Mouse (Mus musculus) embryonic facial prominence, embryonic 15.5 days (tissue): ENCODE results near the gene Pdzrn3. TPM values are rescaled to one million over a fixed set of nuclear protein-coding genes. Genes with fewer than 3 reads are reported as not detected.

Experiments
- ATAC-seq: fragments of 200-750 bp; cut with Nextera tagmentation; 2 replicates; pipeline ENCODE4 v1.8.0; 2017; ENCODE audit warnings: low read depth, moderate TSS enrichment; ENCODE audit not compliant: insufficient number of reproducible peaks, low FRiP score, low TSS enrichment
- H3K27ac ChIP-seq: fragments of 300-500 bp; sonication (generic); replicated peaks from 2 replicates; pipeline ENCODE4 v1.5.1; 2015; ENCODE audit warnings: mild to moderate bottlenecking, inconsistent platforms
- H3K27me3 ChIP-seq: fragments of 300-500 bp; sonication (generic); 2 replicates; pipeline ENCODE4 v1.6.1; 2015; ENCODE audit warnings: inconsistent platforms
- H3K36me3 ChIP-seq: fragments of 300-500 bp; sonication (generic); 2 replicates; pipeline ENCODE4 v1.6.1; 2015; ENCODE audit warnings: mild to moderate bottlenecking, inconsistent platforms
- H3K4me1 ChIP-seq: fragments of 300-500 bp; sonication (generic); 2 replicates; pipeline ENCODE4 v1.6.1; 2015; ENCODE audit warnings: inconsistent platforms
- H3K4me2 ChIP-seq: fragments of 300-500 bp; sonication (generic); replicated peaks from 2 replicates; pipeline ENCODE4 v1.6.1; 2015; ENCODE audit warnings: mild to moderate bottlenecking, inconsistent platforms
- H3K4me3 ChIP-seq: fragments of 300-500 bp; sonication (generic); replicated peaks from 2 replicates; pipeline ENCODE4 v1.5.1; 2015; ENCODE audit warnings: mild to moderate bottlenecking, inconsistent platforms
- H3K9ac ChIP-seq: fragments of 300-500 bp; sonication (generic); 2 replicates; pipeline ENCODE4 v1.6.1; 2015; ENCODE audit warnings: inconsistent platforms
- H3K9me3 ChIP-seq: fragments of 300-500 bp; sonication (generic); replicated peaks from 2 replicates; pipeline ENCODE4 v1.6.1; 2016; ENCODE audit warnings: inconsistent platforms
- WGBS: fragments of 180-500 bp; shearing (Covaris S2); methylation state at CpG from one replicate; pipeline ENCODE4 v1.1.7; 2015; 5-methylcytosine and 5-hydroxymethylcytosine counted together
- polyA plus RNA-seq: library from polyadenylated mRNA; unstranded; fragments of >200 nt; fragmentation: Nextera tagmentation; extraction: Ambion mirVana; gene quantifications from 2 replicates; pipeline ENCODE4 v1.2.1, GENCODE M21; 2015

Gene Pdzrn3
- polyA plus RNA-seq, 1 experiment from 2014 or later = 17.0 TPM

- WGBS = 50% methylated on average over 1 of the region's 1 CpGs
- Histone ChIP-seq H3K9me3 (no peaks in the 10 kb centered on the region), H3K9ac (no peak overlapping the region), H3K4me1 (peaks cover 44% of the 10 kb centered on the region), H3K36me3 (no peaks in the 10 kb centered on the region), H3K27me3 (no peaks in the 10 kb centered on the region), H3K4me3 (no peak overlapping the region), H3K27ac (no peak overlapping the region), H3K4me2 (no peak overlapping the region)
- ATAC-seq = no peak
Measured at GRCm38 (mm10) chr6:101351100-101351499, 26.6 kb downstream of the Pdzrn3 start.

- H3K4me1 ChIP-seq = peaks cover 49% of the 10 kb centered on the region
- no peak for ATAC-seq
- H3K4me2 ChIP-seq = no peak overlapping the region
- H3K9ac ChIP-seq = no peak overlapping the region
- H3K27ac ChIP-seq = no peak overlapping the region
- no peak overlapping the region for H3K4me3 ChIP-seq
- no peaks in the 10 kb centered on the region for H3K27me3 ChIP-seq
- no peaks in the 10 kb centered on the region for H3K9me3 ChIP-seq
- no peaks in the 10 kb centered on the region for H3K36me3 ChIP-seq
- 53% methylated on average over 7 of the region's 7 CpGs for WGBS
Measured at GRCm38 (mm10) chr6:101350414-101350973, 27.2 kb downstream of the Pdzrn3 start.

DNA sequence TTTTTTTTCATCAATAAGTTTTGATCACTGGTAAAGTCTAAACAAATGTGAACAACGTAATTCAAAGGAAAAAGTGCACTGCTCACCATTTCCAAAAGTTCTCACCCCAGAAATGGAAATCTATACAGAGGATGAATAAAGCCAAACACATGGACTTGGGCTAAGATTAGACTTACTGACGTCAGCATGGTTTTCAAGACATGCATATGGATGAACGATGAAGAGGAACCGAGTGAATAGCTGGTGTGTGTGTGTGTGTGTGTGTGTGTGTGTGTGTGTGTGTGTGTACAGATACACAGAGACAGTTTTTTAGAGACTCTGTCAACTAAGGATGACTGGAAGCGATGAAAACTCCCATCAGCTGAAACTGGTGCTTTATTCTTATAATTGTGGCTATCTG is 29.2 kb downstream of the Pdzrn3 start:
- Histone ChIP-seq H3K9me3 (no peaks in the 10 kb centered on the region), H3K4me3 (no peak overlapping the region), H3K4me2 (no peak overlapping the region), H3K27ac (no peak overlapping the region), H3K36me3 (no peaks in the 10 kb centered on the region), H3K4me1 (peaks cover 33% of the 10 kb centered on the region), H3K27me3 (no peaks in the 10 kb centered on the region), H3K9ac (no peak overlapping the region)
- WGBS = 49% methylated on average over 5 of the region's 5 CpGs
- no peak for ATAC-seq

GRCm38 (mm10) chr6:101340051-101340450 is 37.6 kb downstream of the Pdzrn3 start:
- H3K27ac ChIP-seq = no peak overlapping the region
- no peak overlapping the region for H3K4me3 ChIP-seq
- H3K9me3 ChIP-seq = no peaks in the 10 kb centered on the region
- 87% methylated on average over 7 of the region's 7 CpGs for WGBS
- H3K27me3 ChIP-seq = no peaks in the 10 kb centered on the region
- ATAC-seq = no peak
- no peak overlapping the region for H3K4me2 ChIP-seq
- H3K36me3 ChIP-seq = no peaks in the 10 kb centered on the region
- H3K4me1 ChIP-seq = peaks cover 26% of the 10 kb centered on the region; the same call in 1 of the 2 replicates
- H3K9ac ChIP-seq = no peak overlapping the region

DNA sequence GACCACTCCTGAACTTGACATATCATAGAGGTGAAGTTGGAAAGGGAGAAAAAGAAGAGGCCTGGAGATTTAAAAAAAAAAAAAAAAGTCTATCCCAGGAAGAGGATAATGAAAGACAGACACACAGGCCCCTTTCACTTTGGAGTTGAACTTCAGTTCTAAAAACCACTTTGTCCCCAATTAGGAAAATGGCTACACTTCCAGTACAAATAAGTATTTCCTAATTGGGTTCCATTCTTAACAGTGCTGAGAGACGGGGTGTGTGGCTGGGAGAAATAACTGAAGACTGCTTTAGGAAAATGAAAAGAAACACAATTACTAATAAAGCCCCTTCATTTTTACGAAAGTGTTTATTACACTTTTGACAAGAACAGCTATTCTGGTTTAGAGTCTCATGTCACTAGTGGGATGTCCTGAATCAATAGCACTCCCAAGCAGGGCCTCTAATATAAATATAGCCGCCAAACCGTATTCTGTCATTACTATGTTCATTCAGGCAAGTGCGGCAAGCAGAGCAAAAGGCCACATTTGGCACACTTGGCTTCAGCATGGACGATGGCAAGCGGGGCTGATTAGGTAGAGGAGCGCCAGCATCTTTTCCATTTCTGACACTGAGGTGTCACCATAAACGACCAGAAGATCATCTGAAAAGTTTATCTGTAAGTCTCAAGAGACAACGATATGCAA is 39.7 kb downstream of the Pdzrn3 start:
- H3K36me3 ChIP-seq = no peaks in the 10 kb centered on the region
- no peaks in the 10 kb centered on the region for H3K27me3 ChIP-seq
- no peak overlapping the region for H3K27ac ChIP-seq
- peaks cover 45% of the 10 kb centered on the region for H3K4me1 ChIP-seq
- no peaks in the 10 kb centered on the region for H3K9me3 ChIP-seq
- no peak overlapping the region for H3K9ac ChIP-seq
- no peak for ATAC-seq
- no peak overlapping the region for H3K4me3 ChIP-seq
- WGBS = 68% methylated on average over 10 of the region's 10 CpGs
- H3K4me2 ChIP-seq = no peak overlapping the region

- Histone ChIP-seq H3K9me3 (no peaks in the 10 kb centered on the region), H3K4me3 (no peak overlapping the region), H3K4me2 (no peak overlapping the region), H3K36me3 (no peaks in the 10 kb centered on the region), H3K27ac (no peak overlapping the region), H3K27me3 (no peaks in the 10 kb centered on the region), H3K9ac (no peak overlapping the region), H3K4me1 (peaks cover 52% of the 10 kb centered on the region)
- WGBS = 80% methylated on average over 10 of the region's 10 CpGs
- no peak for ATAC-seq
Measured at GRCm38 (mm10) chr6:101336660-101337059, 41.0 kb downstream of the Pdzrn3 start.

DNA sequence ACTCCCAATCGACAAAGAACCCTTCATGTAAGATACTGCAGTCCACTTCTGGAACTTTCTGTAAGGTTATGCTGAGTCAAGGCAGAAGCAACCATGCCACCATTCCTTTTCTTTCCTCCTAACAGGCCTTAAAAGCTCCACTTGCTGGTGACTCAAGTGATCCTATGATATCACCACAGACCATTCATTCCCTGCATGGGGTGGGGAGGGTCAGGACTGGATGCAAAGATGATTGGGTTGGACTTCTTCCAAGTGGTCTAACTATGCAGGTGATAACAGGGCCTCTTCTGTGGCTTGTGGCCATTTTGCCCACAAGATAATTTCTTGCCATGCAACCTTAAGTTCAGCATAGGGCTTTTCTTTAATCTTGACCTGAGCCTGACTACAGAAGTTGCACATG is 42.0 kb downstream of the Pdzrn3 start:
- Histone ChIP-seq H3K27me3 (no peaks in the 10 kb centered on the region), H3K4me1 (peaks cover 58% of the 10 kb centered on the region), H3K27ac (no peak overlapping the region), H3K4me3 (no peak overlapping the region), H3K4me2 (no peak overlapping the region), H3K36me3 (no peaks in the 10 kb centered on the region), H3K9me3 (no peaks in the 10 kb centered on the region), H3K9ac (no peak overlapping the region)
- 85% methylated on average over 1 of the region's 1 CpGs for WGBS
- ATAC-seq = no peak

DNA sequence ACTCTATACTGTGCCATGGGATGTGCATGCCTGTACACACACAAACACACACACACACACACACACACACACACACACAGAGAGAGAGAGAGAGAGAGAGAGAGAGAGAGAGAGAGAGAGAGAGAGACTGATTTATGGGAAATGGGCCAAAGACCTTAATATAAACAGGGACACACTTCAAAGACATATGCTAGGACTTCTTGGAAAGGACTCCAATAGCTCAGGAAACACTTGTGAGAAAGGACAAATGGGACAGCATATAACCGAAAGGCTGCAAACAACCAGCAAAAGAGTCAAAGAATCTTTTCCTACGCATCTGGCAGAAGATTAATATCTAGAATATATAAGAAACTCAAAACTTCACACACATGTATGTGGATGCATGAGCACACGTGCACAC is 43.2 kb downstream of the Pdzrn3 start:
- Histone ChIP-seq H3K4me3 (no peak overlapping the region), H3K9me3 (no peaks in the 10 kb centered on the region), H3K36me3 (no peaks in the 10 kb centered on the region), H3K9ac (no peak overlapping the region), H3K4me2 (no peak overlapping the region), H3K27me3 (no peaks in the 10 kb centered on the region), H3K27ac (no peak overlapping the region), H3K4me1 (peaks cover 68% of the 10 kb centered on the region)
- WGBS = 69% methylated on average over 3 of the region's 3 CpGs
- no peak for ATAC-seq

DNA sequence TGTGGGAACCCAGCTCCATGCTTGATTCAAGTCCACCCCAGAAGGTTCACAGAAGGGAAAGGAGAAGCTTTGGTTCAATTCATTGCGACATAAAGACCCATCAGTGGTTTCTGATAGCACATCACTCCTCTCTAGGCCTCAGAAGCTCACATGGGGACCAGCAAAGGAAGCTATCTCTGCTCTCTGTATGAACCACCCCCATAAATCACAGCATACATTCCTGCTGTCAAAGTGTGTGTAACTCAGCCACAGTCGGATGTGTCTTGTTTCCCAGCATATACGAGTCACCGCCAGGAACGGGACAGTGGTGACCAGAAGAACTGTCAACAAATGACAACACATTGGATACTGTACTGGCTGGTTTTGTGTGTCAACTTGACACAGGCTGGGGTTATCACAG is 47.3 kb downstream of the Pdzrn3 start:
- Histone ChIP-seq H3K4me2 (no peak overlapping the region), H3K4me3 (no peak overlapping the region), H3K4me1 (peaks cover 71% of the 10 kb centered on the region), H3K9me3 (no peaks in the 10 kb centered on the region), H3K27me3 (no peaks in the 10 kb centered on the region), H3K9ac (no peak overlapping the region), H3K27ac (no peak overlapping the region), H3K36me3 (no peaks in the 10 kb centered on the region)
- ATAC-seq = no peak
- WGBS = 48% methylated on average over 5 of the region's 5 CpGs

DNA sequence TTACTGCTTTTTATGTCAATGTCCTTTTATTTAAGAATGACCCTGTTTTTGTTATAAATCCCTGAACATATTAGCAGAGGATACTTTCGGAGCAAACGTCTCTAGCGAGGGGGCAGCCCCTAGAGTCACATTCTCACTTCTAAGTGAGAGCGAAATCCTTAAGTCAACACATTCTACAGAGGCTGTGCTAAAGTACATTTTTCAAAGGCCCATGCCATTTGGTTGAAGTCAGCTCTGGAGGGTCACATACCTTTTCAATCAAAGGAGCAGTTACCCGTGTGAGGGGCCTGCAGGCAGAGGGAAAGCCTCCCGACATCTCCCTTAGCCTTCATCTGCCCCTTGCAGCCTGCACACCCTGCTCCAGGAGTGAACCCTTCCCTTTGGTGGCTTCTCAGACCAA is 48.2 kb downstream of the Pdzrn3 start:
- Histone ChIP-seq H3K9me3 (no peaks in the 10 kb centered on the region), H3K36me3 (no peaks in the 10 kb centered on the region), H3K4me2 (no peak overlapping the region), H3K27me3 (no peaks in the 10 kb centered on the region), H3K27ac (no peak overlapping the region), H3K4me1 (peaks cover 62% of the 10 kb centered on the region), H3K9ac (no peak overlapping the region), H3K4me3 (no peak overlapping the region)
- 46% methylated on average over 6 of the region's 6 CpGs for WGBS
- no peak for ATAC-seq

DNA sequence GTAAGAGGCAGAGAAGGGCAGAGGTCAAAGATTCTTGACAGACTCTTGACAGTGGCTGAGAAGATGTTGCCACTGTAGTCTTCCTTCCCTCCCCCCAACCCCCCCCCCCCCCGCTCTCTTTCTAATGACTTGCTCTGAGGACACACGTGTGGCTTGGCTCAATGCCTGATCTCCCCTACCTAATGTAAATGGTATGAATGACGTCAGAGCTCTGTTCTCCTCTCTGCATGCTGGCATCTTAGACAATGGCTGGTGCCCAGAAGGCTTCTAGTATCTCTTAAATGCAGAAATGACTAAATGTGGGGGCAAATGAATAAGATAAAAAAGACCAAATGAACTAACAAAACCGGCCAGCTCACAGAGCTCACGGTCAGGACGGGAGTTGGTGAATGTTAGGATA is 49.2 kb downstream of the Pdzrn3 start:
- no peak for ATAC-seq
- Histone ChIP-seq H3K27ac (no peak overlapping the region), H3K4me2 (no peak overlapping the region), H3K4me3 (no peak overlapping the region), H3K27me3 (no peaks in the 10 kb centered on the region), H3K36me3 (no peaks in the 10 kb centered on the region), H3K9ac (no peak overlapping the region), H3K4me1 (peaks cover 53% of the 10 kb centered on the region), H3K9me3 (no peaks in the 10 kb centered on the region)
- 42% methylated on average over 6 of the region's 6 CpGs for WGBS

DNA sequence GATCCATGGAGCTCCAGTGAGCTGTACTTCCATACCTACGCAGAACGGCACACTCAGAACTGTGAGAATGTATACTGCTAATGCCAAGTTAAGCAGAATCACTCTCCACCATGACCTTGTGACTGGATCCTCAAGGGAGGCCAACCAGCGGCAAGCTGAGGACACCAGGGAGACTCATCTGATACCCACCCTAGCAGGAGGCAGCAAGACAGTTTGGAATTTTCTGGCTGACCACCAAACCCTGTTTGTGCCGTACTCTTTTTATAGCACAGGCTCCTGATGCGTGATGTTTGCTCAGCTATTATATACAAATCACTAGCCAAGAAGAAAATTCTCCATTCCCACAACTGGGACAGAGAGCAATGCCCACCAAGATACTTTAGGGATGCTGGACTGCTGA is 50.0 kb downstream of the Pdzrn3 start:
- Histone ChIP-seq H3K9ac (no peak overlapping the region), H3K4me1 (peaks cover 48% of the 10 kb centered on the region), H3K27me3 (no peaks in the 10 kb centered on the region), H3K9me3 (no peaks in the 10 kb centered on the region), H3K4me3 (no peak overlapping the region), H3K36me3 (no peaks in the 10 kb centered on the region), H3K4me2 (no peak overlapping the region), H3K27ac (no peak overlapping the region)
- 73% methylated on average over 5 of the region's 5 CpGs for WGBS
- ATAC-seq = no peak
